Mouse (Mus musculus) neural tube, embryonic 14.5 days (tissue): ENCODE measurements at regions not wholly inside any gene's neighbourhood (a gene's known extent, or its start where the extent isn't known, plus 50 kb on each side); places are given as distances from the start of the nearest gene placed in this dataset.

Source experiments
- ATAC-seq: fragments of 200-750 bp; cut with Nextera tagmentation; 2 replicates; pipeline ENCODE4 v1.8.0; 2017; ENCODE audit warnings: low read depth, mild to moderate bottlenecking, moderate TSS enrichment, moderate library complexity
- H3K27ac ChIP-seq: fragments of 300-500 bp; sonication (generic); 2 replicates; pipeline ENCODE4 v1.5.1; 2014; ENCODE audit warnings: low read depth, mild to moderate bottlenecking, control low read depth, low read length, moderate library complexity, mixed read lengths
- H3K27me3 ChIP-seq: fragments of 300-500 bp; sonication (generic); 2 replicates; pipeline ENCODE4 v1.6.1; 2014; ENCODE audit warnings: low read length; ENCODE audit not compliant: control insufficient read depth, insufficient read depth
- H3K36me3 ChIP-seq: fragments of 300-500 bp; sonication (generic); 2 replicates; pipeline ENCODE4 v1.6.1; 2014; ENCODE audit warnings: low read length, mixed read lengths; ENCODE audit not compliant: control insufficient read depth, insufficient read depth
- H3K4me1 ChIP-seq: fragments of 300-500 bp; sonication (generic); 2 replicates; pipeline ENCODE4 v1.6.1; 2014; ENCODE audit warnings: low read length; ENCODE audit not compliant: control insufficient read depth, insufficient read depth
- H3K4me2 ChIP-seq: fragments of 300-500 bp; sonication (generic); 2 replicates; pipeline ENCODE4 v1.6.1; 2014; ENCODE audit warnings: mild to moderate bottlenecking, low read depth, low read length, control low read depth
- H3K4me3 ChIP-seq: fragments of 300-500 bp; sonication (generic); 2 replicates; pipeline ENCODE4 v1.5.1; 2014; ENCODE audit warnings: low read depth, low read length, control low read depth, mixed read lengths
- H3K9ac ChIP-seq: fragments of 300-500 bp; sonication (generic); replicated peaks from 2 replicates; pipeline ENCODE4 v1.6.1; 2014; ENCODE audit warnings: low read depth, mild to moderate bottlenecking, control low read depth, low read length, mixed read lengths
- H3K9me3 ChIP-seq: fragments of 300-500 bp; sonication (generic); 2 replicates; pipeline ENCODE4 v1.6.1; 2016; ENCODE audit warnings: low read length; ENCODE audit not compliant: control insufficient read depth
- WGBS: fragments of 180-500 bp; shearing (Covaris S2); extraction: QIAGEN DNeasy Blood & Tissue Kit; methylation state at CpG from one replicate; pipeline ENCODE4 v1.1.7; 2014; 5-methylcytosine and 5-hydroxymethylcytosine counted together

DNA sequence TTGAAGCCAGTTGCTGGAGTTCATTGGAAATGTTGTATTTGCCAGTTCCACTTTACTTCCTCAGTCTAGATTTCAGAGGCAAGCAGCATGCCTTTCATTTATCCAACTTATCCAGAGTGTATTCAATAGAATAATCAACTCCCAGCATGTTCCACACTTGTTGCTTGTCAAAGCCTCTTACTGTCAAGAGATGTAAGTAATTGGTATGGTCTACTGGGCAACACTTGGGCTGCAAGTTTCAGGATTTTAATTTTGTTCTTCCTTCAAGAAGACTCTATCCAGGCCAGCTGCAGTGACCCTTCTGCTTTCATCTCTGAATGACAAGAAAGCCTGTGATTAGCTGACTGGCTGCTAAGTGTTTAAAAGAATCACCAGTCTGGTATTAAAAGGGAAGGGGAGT is 3131.6 kb upstream of the Lrrc6 start:
- no peaks in the 10 kb centered on the region for H3K36me3 ChIP-seq
- H3K4me3 ChIP-seq: no peak overlapping the region
- no peak for ATAC-seq
- H3K9me3 ChIP-seq: no peaks in the 10 kb centered on the region
- H3K9ac ChIP-seq: no peak overlapping the region
- no peaks in the 10 kb centered on the region for H3K4me1 ChIP-seq
- H3K27ac ChIP-seq: no peak overlapping the region
- H3K4me2 ChIP-seq: no peak overlapping the region
- no peaks in the 10 kb centered on the region for H3K27me3 ChIP-seq

DNA sequence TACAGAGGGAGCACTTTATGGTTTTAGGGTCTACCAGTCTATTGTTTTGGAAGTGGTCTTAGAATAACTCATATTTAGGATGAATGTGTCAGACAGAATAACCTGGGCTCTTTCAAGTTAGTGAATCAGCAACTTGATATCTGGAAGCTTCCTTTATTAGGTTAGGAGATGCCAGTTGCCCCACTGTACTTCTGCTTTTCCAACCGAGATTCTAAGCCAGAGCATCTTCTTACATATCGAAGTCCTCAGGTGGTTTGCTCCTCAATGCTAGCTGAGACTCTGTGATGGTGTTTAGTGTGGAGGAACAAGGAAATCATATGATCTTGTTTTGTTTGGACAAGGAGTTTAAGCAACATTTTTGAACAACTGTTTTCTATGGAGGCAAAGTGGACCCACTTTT is 3117.3 kb upstream of the Lrrc6 start:
- Histone ChIP-seq H3K4me3 (no peak overlapping the region), H3K9ac (no peak overlapping the region), H3K27ac (no peak overlapping the region), H3K27me3 (no peaks in the 10 kb centered on the region), H3K9me3 (no peaks in the 10 kb centered on the region), H3K4me2 (no peak overlapping the region), H3K4me1 (no peaks in the 10 kb centered on the region), H3K36me3 (no peaks in the 10 kb centered on the region)
- WGBS: 87% methylated on average over 2 of the region's 2 CpGs
- ATAC-seq: no peak

DNA sequence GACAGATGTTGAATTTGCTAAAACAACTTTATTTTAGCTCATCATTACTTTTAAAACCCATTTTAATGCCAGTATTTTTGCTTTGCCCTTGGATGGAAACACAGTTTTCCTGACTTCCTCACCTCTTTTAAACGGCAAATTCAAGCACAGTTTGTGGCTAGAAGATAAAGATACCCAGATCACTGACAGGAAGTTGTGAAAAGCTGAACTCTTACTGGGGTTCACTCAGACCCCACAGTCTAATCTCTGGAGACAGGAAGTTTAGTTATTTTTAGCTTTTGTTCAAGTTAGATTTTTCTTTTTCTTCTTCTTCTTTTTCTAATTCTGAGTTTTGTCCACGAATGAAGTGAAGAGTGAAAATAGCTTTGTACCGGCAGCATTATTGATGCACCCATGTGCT is 3113.3 kb upstream of the Lrrc6 start:
- H3K9me3 ChIP-seq: no peaks in the 10 kb centered on the region
- H3K27ac ChIP-seq: no peak overlapping the region
- no peaks in the 10 kb centered on the region for H3K27me3 ChIP-seq
- H3K4me1 ChIP-seq: no peaks in the 10 kb centered on the region
- WGBS: 90% methylated on average over 3 of the region's 3 CpGs
- no peak overlapping the region for H3K9ac ChIP-seq
- no peak for ATAC-seq
- no peak overlapping the region for H3K4me2 ChIP-seq
- no peak overlapping the region for H3K4me3 ChIP-seq
- no peaks in the 10 kb centered on the region for H3K36me3 ChIP-seq

DNA sequence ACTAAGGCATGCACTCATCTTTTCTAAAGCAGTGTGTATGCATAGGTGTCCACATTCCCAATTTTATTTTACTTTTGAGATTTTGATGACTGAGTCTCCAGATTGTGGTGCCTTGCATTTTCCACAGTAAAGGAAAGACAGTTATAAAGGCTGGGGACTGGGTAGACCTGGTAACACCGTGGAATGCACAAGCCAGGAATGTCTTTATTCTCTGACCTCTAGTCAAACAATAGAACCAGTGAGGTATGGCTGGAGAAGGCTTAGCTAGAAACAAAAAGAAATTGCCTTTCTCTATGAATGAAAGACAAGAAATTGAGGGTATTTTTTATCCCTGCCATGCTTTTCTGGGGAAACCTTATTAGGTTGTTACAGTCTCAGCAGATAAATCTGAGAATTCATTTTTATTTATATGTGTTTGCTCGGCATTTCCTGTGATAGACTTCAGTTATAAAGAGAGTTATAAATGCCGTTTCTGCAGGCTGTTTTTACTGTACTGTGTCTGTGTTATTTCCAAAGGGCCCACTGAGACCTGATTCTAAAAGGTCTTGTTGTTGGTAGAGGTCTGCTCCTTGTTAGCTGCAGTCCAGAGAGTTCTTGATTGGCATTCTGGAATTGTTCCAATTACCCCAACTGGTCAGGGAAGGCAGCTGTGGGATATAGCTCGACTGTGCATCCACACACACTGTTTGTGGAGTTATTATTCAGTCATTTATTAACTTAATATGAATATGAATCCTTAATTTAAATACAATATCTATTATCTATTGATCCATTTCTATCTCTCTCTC is 3090.7 kb upstream of the Lrrc6 start:
- H3K27ac ChIP-seq: no peak overlapping the region
- H3K27me3 ChIP-seq: no peaks in the 10 kb centered on the region
- H3K9me3 ChIP-seq: no peaks in the 10 kb centered on the region
- H3K4me3 ChIP-seq: no peak overlapping the region
- H3K9ac ChIP-seq: no peak overlapping the region
- no peak overlapping the region for H3K4me2 ChIP-seq
- ATAC-seq: peak; percentile 41; the same call in 1 of the 2 replicates
- 19% methylated on average over 4 of the region's 4 CpGs for WGBS
- no peaks in the 10 kb centered on the region for H3K36me3 ChIP-seq
- 0 out of 2 replicates have a peak, but pooled peaks cover 3% of the 10 kb centered on the region for H3K4me1 ChIP-seq

DNA sequence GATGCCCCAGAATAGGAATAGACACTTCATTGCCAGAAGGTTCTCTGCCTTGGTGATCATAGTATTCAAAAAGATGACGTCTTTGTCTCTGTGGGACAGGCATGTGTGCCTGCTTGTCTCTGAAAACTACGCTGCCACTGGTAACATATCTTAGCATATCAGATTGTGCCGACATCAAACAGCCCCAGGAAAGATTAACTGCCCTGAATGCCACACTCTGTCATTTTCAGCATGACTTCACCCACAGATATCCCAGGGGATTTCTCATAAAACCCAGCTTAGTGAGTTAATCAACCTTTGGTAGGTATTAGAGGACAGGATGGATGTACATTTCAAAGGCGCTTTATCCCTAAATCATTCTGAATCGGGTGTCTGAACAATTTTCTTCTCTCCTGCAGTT is 3087.4 kb upstream of the Lrrc6 start:
- no peaks in the 10 kb centered on the region for H3K36me3 ChIP-seq
- WGBS: 23% methylated on average over 5 of the region's 5 CpGs
- H3K4me1 ChIP-seq: 0 out of 2 replicates have a peak, but pooled peaks cover 3% of the 10 kb centered on the region
- H3K4me2 ChIP-seq: no peak overlapping the region
- H3K9ac ChIP-seq: no peak overlapping the region
- H3K9me3 ChIP-seq: no peaks in the 10 kb centered on the region
- ATAC-seq: peak; percentile 44; the same call in 1 of the 2 replicates
- no peaks in the 10 kb centered on the region for H3K27me3 ChIP-seq
- no peak overlapping the region for H3K27ac ChIP-seq
- no peak overlapping the region for H3K4me3 ChIP-seq

DNA sequence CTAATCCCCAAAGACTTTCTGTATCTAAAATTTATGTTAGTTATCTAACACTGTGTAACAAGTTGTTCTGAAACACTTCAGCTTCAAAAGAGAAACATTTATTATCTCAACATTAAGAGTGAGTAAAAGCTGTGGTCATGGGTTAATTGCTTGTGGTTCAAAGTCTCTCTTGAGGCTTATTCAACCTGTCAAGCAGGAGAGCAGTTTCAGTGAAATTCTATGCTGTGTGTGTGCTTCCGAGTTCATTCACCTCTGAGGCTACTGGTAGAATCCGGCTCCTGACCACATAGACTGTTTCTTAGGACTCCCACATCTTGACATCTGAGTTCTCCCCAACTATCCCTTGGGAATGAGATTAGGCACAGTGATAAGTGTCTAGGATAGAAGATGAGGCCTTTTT is 3076.0 kb upstream of the Lrrc6 start:
- H3K9ac ChIP-seq: no peak overlapping the region
- no peaks in the 10 kb centered on the region for H3K4me1 ChIP-seq
- H3K4me2 ChIP-seq: no peak overlapping the region
- no peaks in the 10 kb centered on the region for H3K36me3 ChIP-seq
- no peak overlapping the region for H3K4me3 ChIP-seq
- H3K27me3 ChIP-seq: no peaks in the 10 kb centered on the region
- no peaks in the 10 kb centered on the region for H3K9me3 ChIP-seq
- H3K27ac ChIP-seq: no peak overlapping the region
- 32% methylated on average over 2 of the region's 2 CpGs for WGBS
- no peak for ATAC-seq

DNA sequence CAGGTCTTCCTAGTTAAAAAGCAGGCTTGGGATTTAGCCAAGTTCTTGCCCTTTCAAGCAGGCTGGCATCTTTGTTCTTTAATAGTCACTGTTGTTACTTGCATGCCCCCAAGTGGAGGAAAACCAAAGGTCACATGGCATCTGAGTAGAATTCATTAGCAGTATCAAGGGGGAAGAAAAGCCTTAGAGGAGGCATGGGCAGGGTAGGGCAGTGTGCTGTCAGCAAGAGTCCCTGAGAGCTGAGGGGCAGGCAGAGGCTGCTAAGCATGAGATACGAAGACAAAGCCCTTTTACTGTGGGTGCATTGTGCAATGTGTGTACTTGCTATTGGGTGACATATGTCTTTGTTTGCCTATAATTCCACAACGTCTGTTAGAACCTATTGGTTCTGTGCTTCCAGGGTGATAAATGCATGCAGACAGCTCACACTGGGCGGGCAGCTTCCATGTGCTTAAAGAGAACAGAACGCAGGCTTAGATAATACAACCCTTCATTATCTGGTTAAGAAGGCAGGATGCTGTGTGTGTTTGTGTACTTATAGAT is 3075.0 kb upstream of the Lrrc6 start:
- Histone ChIP-seq H3K9ac (no peak overlapping the region), H3K4me1 (no peaks in the 10 kb centered on the region), H3K4me3 (no peak overlapping the region), H3K9me3 (no peaks in the 10 kb centered on the region), H3K27ac (no peak overlapping the region), H3K4me2 (no peak overlapping the region), H3K36me3 (no peaks in the 10 kb centered on the region), H3K27me3 (no peaks in the 10 kb centered on the region)
- ATAC-seq: peak; percentile 92
- 13% methylated on average over 4 of the region's 4 CpGs for WGBS

DNA sequence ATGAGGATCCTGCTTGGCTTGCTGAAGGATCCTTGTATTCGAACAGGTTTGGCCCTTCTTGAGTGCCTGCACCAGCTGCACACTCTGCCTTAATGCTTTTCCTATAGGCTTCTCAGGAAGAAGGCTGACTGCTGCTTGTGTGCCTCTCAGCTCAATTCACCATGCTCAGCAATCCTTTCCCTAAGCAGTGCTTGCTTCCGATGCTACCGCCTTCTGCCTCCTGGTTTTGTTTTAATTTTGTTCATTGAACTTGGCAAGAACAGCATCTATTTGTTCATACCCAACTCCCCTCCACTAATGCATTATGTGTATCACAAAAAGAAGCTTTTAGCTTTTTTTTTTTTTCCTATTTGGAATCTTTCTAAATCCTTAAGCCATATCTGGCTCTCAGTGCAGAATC is 3053.5 kb upstream of the Lrrc6 start:
- no peak for ATAC-seq
- Histone ChIP-seq H3K9ac (no peak overlapping the region), H3K27me3 (no peaks in the 10 kb centered on the region), H3K27ac (no peak overlapping the region), H3K4me1 (no peaks in the 10 kb centered on the region), H3K4me2 (no peak overlapping the region), H3K36me3 (no peaks in the 10 kb centered on the region), H3K9me3 (no peaks in the 10 kb centered on the region), H3K4me3 (no peak overlapping the region)
- WGBS: 87% methylated on average over 3 of the region's 3 CpGs

DNA sequence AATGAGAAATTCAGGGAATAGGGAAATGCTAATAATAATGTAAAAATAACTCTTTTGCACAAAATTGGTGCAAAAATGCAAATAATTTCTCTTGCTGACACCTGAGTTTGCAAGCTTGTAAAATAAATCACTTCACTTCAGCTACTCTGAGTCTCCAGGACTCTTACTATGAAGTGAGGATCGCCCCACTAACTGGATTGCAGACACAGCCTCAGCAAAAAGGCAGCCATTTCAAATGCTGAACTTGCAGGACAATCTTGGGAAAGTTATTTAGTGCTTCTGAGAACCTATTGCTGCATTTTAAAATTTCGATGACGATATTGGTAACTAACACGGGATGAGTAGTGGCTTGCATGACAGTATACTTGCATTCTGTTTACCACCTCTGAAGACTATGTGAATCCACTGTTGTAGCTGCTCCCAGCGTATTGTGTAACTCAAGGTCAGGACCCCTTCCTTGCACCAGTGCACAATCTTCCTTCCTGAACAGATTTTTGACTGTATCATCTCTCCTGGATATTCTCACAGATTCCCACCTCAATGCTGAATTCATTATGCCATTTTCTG is 3051.4 kb upstream of the Lrrc6 start:
- no peak overlapping the region for H3K9ac ChIP-seq
- no peaks in the 10 kb centered on the region for H3K27me3 ChIP-seq
- H3K36me3 ChIP-seq: no peaks in the 10 kb centered on the region
- no peak overlapping the region for H3K4me3 ChIP-seq
- 83% methylated on average over 5 of the region's 5 CpGs for WGBS
- no peaks in the 10 kb centered on the region for H3K4me1 ChIP-seq
- no peak overlapping the region for H3K4me2 ChIP-seq
- ATAC-seq: no peak
- no peaks in the 10 kb centered on the region for H3K9me3 ChIP-seq
- H3K27ac ChIP-seq: no peak overlapping the region
